Mouse (Mus musculus) megakaryocyte, embryonic 14.5 days (primary cell): ENCODE results near the gene Rnf144b.

ENCODE experiments used
- FLI1 ChIP-seq: IDR thresholded peaks from 2 replicates; pipeline ENCODE4 v1.6.1; 2012; ENCODE audit warnings: low read length, inconsistent platforms, mixed read lengths
- GATA1 ChIP-seq: IDR thresholded peaks from 3 replicates; pipeline ENCODE4 v1.6.1; 2012; ENCODE audit warnings: mixed read lengths, low read length, inconsistent platforms, borderline replicate concordance

DNA sequence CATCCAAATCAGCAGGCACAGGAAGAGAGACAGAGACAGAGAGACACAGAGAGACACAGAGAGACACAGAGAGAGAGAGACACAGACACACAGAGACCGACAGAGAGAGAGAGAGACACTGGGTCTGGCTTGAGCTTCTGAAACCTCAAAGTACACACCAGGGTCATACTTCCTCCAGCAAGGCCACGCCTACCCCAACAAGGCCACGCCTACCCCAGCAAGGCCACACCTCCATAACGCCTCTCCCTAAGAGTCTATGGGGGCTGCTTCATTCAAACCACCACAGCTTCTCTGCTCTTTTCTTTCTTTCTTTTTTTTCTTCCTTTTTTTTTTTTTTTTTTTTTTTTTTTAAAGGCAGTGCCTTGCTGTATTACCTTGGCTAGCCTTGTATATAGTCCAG is 88.0 kb downstream of the Rnf144b start:
- TF ChIP-seq GATA1, result no peak
- TF ChIP-seq FLI1, result no peak
